Mouse (Mus musculus) liver, postnatal 0 days (tissue): ENCODE measurements at regions not wholly inside any gene's neighbourhood (a gene's known extent, or its start where the extent isn't known, plus 50 kb on each side); places are given as distances from the start of the nearest gene placed in this dataset.

Source experiments
- CTCF ChIP-seq: sonication (generic); IDR thresholded peaks from 2 replicates; pipeline ENCODE4 v1.5.1; 2016; ENCODE audit warnings: antibody characterized with exemption, low read depth
- EP300 ChIP-seq: IDR thresholded peaks from 2 replicates; pipeline ENCODE4 v1.6.1; 2016; ENCODE audit warnings: antibody characterized with exemption, low read depth, mild to moderate bottlenecking

DNA sequence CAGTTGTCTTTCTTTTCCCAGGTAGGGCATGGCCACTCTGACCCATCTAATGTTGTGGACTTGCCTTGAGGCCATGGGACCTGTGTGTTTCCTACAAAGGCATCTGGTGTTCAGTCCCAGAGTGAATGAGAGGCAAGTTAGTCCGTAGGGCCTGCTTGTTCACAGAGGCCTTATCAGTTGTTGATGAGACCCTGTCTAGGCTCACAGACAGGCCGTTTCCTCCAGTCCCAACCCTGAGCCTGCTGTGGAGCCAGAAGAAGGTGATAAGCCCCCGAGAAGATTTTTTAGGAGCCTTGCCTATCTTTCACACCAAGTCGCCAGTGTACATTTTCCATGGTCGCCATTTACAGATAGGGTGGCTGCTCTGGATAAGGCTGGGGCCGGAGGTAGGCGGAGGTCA is 74.1 kb upstream of the Tbx20 start:
- no peak for TF ChIP-seq EP300
- TF ChIP-seq CTCF: no peak
